Mouse (Mus musculus) adrenal gland, postnatal 4 days (tissue): Measurements from ENCODE around the gene Gm20806. TPM values are rescaled to one million over a fixed set of nuclear protein-coding genes. Genes with fewer than 3 reads are reported as not detected.
"Not testable (repeated sequence)": the region's sequence is repeated elsewhere in the genome, so short reads cannot be mapped to it uniquely, and the experiment has no call there.

Experiments used
- DNase-seq, 2 experiments: peaks; one replicate each; pipeline ENCODE4 v3.0.0; 2021 to 2022; ENCODE audit warnings: low spot score in 2 of 2, mixed read lengths in 2 of 2
- long read RNA-seq, 2 experiments: library from polyadenylated mRNA; stranded (forward); transcript quantifications; one replicate each; pipeline ENCODE4 v2.0.0; 2021
- total RNA-seq, 2 experiments: library from RNA; stranded (reverse); gene quantifications; 2 replicates each; pipeline ENCODE4 v1.2.3; 2021

Gm20806 gene
- total RNA-seq = not detected
- long read RNA-seq, experiment 1 = 0 reads
- long read RNA-seq, experiment 2 = 0 reads

DNA sequence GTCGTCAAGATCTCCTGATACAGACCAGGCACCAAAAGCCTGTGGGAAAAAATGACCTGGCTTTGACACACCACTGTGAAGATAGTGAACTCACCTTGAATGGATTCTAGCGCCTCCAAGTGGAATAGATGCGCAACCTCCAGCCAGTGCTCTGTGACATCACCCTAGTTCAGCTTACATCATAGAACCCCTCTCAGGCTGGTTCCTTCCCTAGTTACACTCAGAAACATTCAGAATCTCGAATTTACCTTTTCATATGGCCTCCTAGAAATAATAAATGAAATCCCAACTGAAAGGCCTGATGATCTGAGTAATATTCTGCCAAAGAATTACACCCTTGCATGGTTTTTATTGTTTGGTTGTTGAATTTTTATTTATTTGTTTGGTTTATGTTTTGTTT lies at the start of gene Gm20806:
Gene Gm20806 (minus strand): TSS at position 101 of the 400 bp plus-strand sequence.
- not testable (repeated sequence) for DNase-seq
